Mouse (Mus musculus): ENCODE data around the gene Ttc28.
A peak's percentile ranks its signal among the peaks of the same experiment; 100 is the strongest.
"Not testable (repeated sequence)": the region's sequence is repeated elsewhere in the genome, so short reads cannot be mapped to it uniquely, and the experiment has no call there.

Ttc28 gene

DNA sequence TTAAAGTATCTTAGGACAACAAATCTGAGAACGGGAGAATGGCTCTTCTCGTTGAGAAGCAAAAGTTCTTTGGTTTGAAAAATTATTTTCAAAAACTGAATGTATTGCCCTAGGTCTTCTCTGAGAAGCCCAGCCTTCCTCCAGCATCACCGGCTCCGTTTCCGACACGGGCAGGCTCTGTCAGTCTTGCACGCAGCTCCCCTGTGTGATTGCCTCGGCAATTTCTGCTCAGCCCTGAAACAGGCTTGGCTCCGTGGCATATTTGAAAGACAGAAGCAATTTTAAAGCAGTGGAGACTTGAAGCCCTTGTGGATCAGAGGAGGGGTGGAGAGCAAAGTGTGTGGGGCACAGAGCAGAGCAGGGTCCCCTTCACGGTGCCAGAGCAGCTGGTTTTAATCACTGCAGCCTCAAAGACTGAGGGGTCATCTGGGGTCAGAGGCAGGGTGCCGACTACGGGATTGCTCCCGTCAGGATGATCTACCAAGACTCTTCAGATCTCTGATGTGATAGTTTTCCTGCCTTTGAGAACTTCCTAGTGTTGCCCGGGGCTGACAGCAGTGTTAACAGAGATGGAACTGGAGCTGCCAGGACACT, 363.9 kb downstream of the Ttc28 start:
- no peak for DNase-seq (ENCODE audit: low spot score)

- no peak for DNase-seq (ENCODE audit: low spot score)
Measured at GRCm38 (mm10) chr5:111244061-111244460, 364.5 kb downstream of the Ttc28 start.

- peak; percentile 78 for DNase-seq (ENCODE audit: low spot score)
Measured at GRCm38 (mm10) chr5:111247571-111248265, 368.1 kb downstream of the Ttc28 start.

DNA sequence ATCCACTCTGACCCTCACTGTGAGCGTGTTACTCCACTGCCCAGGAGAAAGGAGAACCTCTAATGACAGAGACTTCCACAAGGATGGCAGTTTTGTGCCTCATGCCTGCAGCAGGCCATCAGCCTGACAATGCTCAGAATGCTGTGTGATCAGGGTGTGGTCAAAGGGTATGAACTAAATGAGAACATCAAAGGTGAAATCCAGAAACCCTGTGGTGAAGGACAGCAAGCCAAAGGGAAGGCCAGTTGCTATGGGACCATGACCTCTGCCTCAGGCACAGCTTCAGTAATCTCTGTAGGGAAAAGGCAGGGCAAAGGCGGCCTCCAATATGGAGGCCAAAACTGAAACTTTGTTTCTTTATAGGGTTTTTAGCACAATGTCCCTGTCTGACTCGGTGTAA, 372.5 kb downstream of the Ttc28 start:
- DNase-seq (ENCODE audit: low spot score) = peak; percentile 28

- DNase-seq (ENCODE audit: low spot score) = no peak
Measured at GRCm38 (mm10) chr5:111254362-111254761, 374.8 kb downstream of the Ttc28 start.

GRCm38 (mm10) chr5:111254781-111255180, 375.2 kb downstream of the Ttc28 start:
- DNase-seq (ENCODE audit: low spot score) = no peak

GRCm38 (mm10) chr5:111256181-111256580, 376.6 kb downstream of the Ttc28 start:
- DNase-seq (ENCODE audit: low spot score) = no peak

DNA sequence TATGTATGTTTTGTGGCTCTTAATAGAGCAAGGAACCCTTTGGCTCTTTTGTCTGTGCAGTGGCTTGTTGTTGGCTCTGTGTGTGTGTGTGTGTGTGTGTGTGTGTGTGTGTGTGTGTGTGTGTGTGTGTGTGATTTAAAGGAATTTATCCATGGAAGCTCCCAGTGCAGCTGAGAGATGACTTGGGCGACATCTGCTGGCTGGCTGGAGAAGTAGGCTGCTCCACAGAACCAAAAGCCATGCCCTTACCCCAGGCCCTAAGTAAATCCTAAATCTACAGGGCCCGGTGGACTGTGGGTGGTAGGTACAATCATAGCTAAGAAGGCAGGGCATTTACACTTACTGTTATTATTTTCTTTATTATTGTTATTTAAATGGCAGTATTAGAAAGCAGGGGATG, 377.5 kb downstream of the Ttc28 start:
- peak; percentile 82 for DNase-seq (ENCODE audit: low spot score)

DNA sequence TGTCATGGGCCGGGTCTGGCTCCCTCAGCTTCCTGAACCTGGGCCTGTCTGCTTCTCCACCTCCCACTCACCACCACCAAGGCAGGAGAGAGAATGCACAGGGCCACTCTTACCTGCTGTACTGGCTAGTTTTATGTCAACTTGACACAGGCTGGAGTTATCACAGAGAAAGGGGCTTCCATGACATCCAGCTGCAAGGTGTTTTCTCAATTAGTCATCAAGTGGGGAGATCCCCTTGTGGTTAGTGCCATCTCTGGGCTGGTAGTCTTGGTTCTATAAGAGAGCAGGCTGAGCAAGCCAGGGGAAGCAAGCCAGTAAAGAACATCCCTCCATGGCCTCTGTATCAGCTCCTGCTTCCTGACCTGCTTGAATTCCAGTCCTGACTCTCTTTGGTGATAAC, 381.6 kb downstream of the Ttc28 start:
- not testable (repeated sequence) for DNase-seq (ENCODE audit: low spot score)

- DNase-seq (ENCODE audit: low spot score) = no peak
Measured at GRCm38 (mm10) chr5:111261733-111262573, 382.4 kb downstream of the Ttc28 start.

DNA sequence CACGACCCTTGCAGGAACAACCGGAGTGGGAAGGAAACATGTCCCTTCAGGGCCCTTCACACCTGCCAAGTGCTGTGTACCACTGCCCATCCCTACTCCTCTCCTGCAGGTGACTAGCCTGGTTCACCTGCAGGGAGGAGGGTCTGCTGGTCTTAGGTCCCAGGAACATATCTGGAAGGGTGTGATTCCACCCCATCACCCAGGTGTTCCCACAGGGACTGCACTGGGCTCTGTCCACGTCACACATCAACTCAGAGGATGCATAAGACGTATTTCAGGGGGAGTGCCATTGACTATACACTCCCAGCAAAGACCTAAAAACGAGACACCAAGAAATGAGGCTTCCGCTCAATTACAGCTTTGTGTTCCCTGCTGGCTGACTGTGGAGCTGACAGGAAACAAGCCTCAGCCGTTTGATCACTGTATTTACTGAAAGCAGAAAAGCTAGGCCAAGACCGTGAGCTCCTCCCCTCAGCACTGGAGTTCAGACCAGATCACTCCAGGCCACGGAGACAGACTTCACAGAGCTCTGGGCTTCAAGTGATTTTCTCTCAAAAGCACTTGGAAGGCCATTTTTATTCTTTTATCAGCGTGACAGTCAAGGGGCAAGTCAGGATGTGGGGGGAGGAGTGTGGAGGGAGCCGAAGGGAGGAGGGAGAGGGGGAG, 383.1 kb downstream of the Ttc28 start:
- no peak for DNase-seq (ENCODE audit: low spot score)

- no peak for DNase-seq (ENCODE audit: low spot score)
Measured at GRCm38 (mm10) chr5:111263370-111263769, 383.8 kb downstream of the Ttc28 start.

- DNase-seq (ENCODE audit: low spot score) = no peak
Measured at GRCm38 (mm10) chr5:111264488-111264887, 384.9 kb downstream of the Ttc28 start.

DNA sequence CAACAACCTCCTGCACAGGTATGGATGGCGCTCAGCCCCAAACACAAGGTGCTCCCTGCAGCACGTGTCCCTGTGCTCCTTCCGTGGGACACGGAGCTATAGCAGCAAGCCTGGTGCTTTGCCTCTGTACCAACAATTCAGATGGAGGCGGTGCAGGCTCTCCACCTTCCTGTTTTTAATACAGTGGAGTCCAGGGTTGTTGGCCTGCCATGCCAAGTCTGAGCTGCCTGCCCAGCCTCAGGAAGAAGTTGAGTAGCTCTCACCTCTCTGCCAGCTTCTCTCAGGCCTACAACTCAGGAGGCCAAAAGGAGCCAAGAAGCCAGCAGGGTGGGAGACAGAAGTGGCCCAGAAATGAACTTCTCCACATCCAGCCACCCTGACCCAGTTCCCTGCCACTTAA, 387.1 kb downstream of the Ttc28 start:
- no peak for DNase-seq (ENCODE audit: low spot score)

DNA sequence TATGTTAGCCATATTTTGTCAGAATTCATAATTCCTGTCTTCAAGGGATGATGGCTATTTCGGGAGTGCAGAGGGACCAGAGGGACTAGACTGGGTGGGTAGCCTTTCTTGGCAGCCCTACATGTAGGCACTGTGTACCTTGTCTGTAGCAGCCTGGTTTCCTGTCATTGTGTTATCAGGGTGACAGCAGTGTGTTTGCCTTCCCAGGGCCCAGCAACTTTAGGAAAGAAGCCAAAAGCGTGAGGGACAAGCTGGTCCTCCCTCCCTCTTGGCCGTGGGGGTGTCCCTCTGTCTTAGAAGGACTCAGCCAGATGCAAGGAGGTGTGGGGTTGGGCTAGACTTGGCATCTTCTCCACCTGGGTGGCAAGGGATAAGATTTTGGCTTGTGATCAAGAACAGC, 387.5 kb downstream of the Ttc28 start:
- no peak for DNase-seq (ENCODE audit: low spot score)

- DNase-seq (ENCODE audit: low spot score) = no peak
Measured at GRCm38 (mm10) chr5:111268852-111269251, 389.2 kb downstream of the Ttc28 start.

DNA sequence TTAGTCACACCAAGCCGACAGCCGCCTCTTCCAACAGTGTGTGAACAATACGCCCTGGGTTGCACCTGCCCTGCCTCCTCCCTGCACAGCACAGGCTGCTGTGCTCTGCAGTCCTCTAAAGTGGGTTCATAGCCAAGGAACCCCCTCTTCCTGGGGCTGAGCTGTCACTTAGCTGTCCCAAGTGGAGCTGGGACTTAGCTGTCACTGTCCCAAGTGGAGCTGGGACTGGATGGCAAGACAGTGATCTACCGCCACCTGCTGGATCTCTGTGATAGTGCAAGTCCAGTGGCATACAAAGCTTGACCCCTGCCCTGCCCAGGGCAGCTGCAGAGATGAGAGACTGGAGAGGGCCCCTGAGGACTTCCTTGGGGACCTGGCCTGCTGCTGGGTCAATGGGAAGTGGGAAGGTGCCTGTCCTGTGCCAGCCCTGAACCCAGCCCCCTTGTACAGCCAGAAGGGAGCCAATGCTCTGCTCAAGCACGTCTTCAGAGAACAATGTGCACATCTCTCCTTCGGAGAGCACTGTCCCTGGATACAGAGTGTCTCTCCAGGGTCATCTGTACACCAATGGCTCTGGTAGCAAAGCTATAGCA, 390.1 kb downstream of the Ttc28 start:
- DNase-seq (ENCODE audit: low spot score) = peak; percentile 87

- DNase-seq (ENCODE audit: low spot score) = no peak
Measured at GRCm38 (mm10) chr5:111270246-111271002, 390.8 kb downstream of the Ttc28 start.

DNA sequence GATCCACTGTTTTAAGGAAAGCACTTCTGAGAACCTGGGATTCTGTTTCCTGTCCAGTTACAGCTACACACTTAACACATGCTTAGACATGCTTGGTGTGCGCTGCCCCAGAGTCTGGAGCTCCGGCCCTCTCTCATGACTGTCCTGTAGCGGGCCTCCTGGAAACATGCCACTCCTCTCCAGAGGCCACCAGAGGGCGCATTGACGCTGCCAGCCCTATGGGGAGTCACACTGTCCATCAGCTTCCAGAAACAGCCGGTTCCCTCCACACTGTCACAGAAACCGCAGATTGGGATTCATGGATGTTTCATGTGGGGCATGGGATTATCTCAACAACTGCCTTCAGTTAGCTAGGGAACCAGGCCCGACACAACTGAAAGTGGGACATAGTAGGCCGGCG, 394.0 kb downstream of the Ttc28 start:
- DNase-seq (ENCODE audit: low spot score) = peak; percentile 88

DNA sequence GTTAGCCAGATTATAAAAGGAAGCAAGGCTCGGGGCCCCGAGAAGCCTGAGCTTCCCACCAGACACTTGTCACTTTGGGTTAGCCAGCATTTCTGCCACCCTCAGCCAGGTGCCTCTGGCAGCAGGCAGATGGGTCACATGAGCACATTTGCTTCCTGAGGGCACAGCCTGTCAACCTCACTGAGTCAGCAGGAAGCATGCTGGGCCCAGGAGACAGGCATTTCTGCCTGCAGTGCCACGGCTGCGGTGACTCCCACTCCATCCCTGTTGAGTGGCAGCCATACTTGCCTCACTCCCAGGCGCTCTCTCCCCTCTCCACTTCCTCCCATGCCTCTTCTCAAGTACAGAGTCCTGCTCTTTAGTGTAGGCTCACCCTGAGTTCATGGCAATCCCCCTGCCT, 395.3 kb downstream of the Ttc28 start:
- DNase-seq (ENCODE audit: low spot score) = no peak

DNA sequence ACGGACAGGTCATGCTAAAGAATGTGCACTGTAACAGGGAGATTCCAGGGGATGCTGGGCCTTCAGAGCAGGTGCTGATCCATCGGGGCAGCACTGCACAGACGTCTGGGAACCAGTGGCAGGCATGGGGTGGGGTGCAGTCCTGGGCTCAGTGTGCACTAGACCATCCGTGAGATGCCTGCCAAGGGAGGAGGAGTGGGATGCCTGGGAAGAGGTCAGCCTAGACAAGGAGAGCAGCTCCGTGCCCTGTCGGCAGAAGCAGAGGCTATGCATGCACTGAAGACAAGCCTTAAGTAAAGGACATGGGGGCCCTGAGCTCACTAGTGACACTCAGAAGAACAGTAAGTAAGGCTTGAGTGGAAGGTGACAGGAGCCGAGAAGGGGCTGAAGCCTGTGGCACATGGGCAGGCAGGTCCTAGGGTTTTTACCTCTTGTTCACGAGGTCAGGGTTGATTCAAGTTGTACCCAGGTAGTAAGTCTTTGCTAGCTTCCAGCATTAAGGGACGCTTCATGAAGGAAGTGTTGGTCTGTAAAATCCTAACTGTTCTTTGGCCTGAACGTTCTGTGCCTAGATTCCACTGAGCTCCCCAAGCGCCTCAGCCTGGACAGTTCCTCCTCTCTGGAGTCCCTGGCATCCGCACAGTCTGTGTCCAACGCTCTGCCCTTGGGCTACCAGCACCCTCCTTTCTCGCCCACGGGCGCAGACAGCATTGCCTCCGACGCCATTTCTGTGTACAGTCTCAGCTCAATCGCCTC, 405.0 kb downstream of the Ttc28 start:
- DNase-seq (ENCODE audit: low spot score) = no peak
